Mouse (Mus musculus) natural killer cell, adult 2 months (primary cell): ENCODE results near the gene E330014E10Rik.
"Not testable (repeated sequence)": the region's sequence is repeated elsewhere in the genome, so short reads cannot be mapped to it uniquely, and the experiment has no call there.

ENCODE experiments used
- DNase-seq, 2 experiments: peaks; one replicate each; pipeline ENCODE4 v3.0.0; 2022; ENCODE audit warnings: low spot score in 2 of 2

E330014E10Rik gene

GRCm38 (mm10) chr5:95775690-95776089 lies at the start of gene E330014E10Rik:
Gene E330014E10Rik, plus strand, starts transcription at chr5:95775990.
- not testable (repeated sequence) for DNase-seq

GRCm38 (mm10) chr5:95736073-95736472 lies 39.7 kb upstream of the E330014E10Rik start, which contains the start of gene Gm7978:
Gene Gm7978, minus strand, starts transcription at chr5:95736173.
- DNase-seq: not testable (repeated sequence)

GRCm38 (mm10) chr5:95741714-95742113 lies 34.1 kb upstream of the E330014E10Rik start, which contains the start of gene Gm7982:
Gene Gm7982, plus strand, starts transcription at chr5:95742014.
- DNase-seq: not testable (repeated sequence)

GRCm38 (mm10) chr5:95810841-95811240 lies 35.1 kb downstream of the E330014E10Rik start:
- DNase-seq: not testable (repeated sequence)

GRCm38 (mm10) chr5:95836580-95836979 lies 60.8 kb downstream of the E330014E10Rik start:
- no peak for DNase-seq

- DNase-seq: no peak
These were observed 78.2 kb downstream of the E330014E10Rik start for GRCm38 (mm10) chr5:95854030-95854429.
